Mouse (Mus musculus): Measurements from ENCODE around the gene Cacna2d1. TPM values are rescaled to one million over a fixed set of nuclear protein-coding genes. Genes with fewer than 3 reads are reported as not detected.

Cacna2d1 gene
- total RNA-seq, 2 experiments from 2014 or later: 57.2 to 62.6 TPM

- DNase-seq: no peak
These were observed 228.8 kb downstream of the Cacna2d1 start for GRCm38 (mm10) chr5:16163270-16163669.

- peak; percentile 5 for DNase-seq
These were observed 231.8 kb downstream of the Cacna2d1 start for GRCm38 (mm10) chr5:16166117-16166867.

- no peak for DNase-seq
These were observed 232.4 kb downstream of the Cacna2d1 start for GRCm38 (mm10) chr5:16166868-16167267.

- no peak for DNase-seq
These were observed 246.6 kb downstream of the Cacna2d1 start for GRCm38 (mm10) chr5:16181041-16181440.

GRCm38 (mm10) chr5:16184064-16184463 lies 249.6 kb downstream of the Cacna2d1 start:
- DNase-seq: no peak

GRCm38 (mm10) chr5:16187931-16188330 lies 253.4 kb downstream of the Cacna2d1 start:
- DNase-seq: no peak

- DNase-seq: no peak
These were observed 255.4 kb downstream of the Cacna2d1 start for GRCm38 (mm10) chr5:16189878-16190277.

GRCm38 (mm10) chr5:16191165-16191564 lies 256.7 kb downstream of the Cacna2d1 start:
- no peak for DNase-seq

- DNase-seq: no peak
These were observed 265.3 kb downstream of the Cacna2d1 start for GRCm38 (mm10) chr5:16199816-16200215.

GRCm38 (mm10) chr5:16221960-16222359 lies 287.5 kb downstream of the Cacna2d1 start:
- no peak for DNase-seq

GRCm38 (mm10) chr5:16225359-16225758 lies 290.9 kb downstream of the Cacna2d1 start:
- DNase-seq: no peak

- no peak for DNase-seq
These were observed 294.9 kb downstream of the Cacna2d1 start for GRCm38 (mm10) chr5:16229384-16229783.

- no peak for DNase-seq
These were observed 297.0 kb downstream of the Cacna2d1 start for GRCm38 (mm10) chr5:16231477-16231876.

- no peak for DNase-seq
These were observed 300.4 kb downstream of the Cacna2d1 start for GRCm38 (mm10) chr5:16234891-16235290.

- no peak for DNase-seq
These were observed 301.4 kb downstream of the Cacna2d1 start for GRCm38 (mm10) chr5:16235864-16236263.

GRCm38 (mm10) chr5:16236608-16237007 lies 302.1 kb downstream of the Cacna2d1 start:
- DNase-seq: no peak

- DNase-seq: peak; percentile 83
These were observed 303.5 kb downstream of the Cacna2d1 start for GRCm38 (mm10) chr5:16237972-16238371.

GRCm38 (mm10) chr5:16240255-16240654 lies 305.8 kb downstream of the Cacna2d1 start:
- DNase-seq: no peak

GRCm38 (mm10) chr5:16243599-16243998 lies 309.1 kb downstream of the Cacna2d1 start:
- DNase-seq: no peak

GRCm38 (mm10) chr5:16252738-16253513 lies 318.4 kb downstream of the Cacna2d1 start:
- DNase-seq: no peak

- no peak for DNase-seq
These were observed 319.3 kb downstream of the Cacna2d1 start for GRCm38 (mm10) chr5:16253768-16254167.

- DNase-seq: no peak
These were observed 330.9 kb downstream of the Cacna2d1 start for GRCm38 (mm10) chr5:16265385-16265784.

- DNase-seq: no peak
These were observed 342.6 kb downstream of the Cacna2d1 start for GRCm38 (mm10) chr5:16277058-16277457.

- DNase-seq: no peak
These were observed 346.7 kb downstream of the Cacna2d1 start for GRCm38 (mm10) chr5:16281229-16281628.
